Mouse (Mus musculus) naive thymus-derived CD4-positive, alpha-beta T cell, adult 2 months (primary cell): ENCODE data around the gene Daam1.

ENCODE experiments used
- DNase-seq: peaks from one replicate; pipeline ENCODE4 v3.0.0-alpha.2; 2011; ENCODE audit warnings: low read depth

Gene Daam1

DNA sequence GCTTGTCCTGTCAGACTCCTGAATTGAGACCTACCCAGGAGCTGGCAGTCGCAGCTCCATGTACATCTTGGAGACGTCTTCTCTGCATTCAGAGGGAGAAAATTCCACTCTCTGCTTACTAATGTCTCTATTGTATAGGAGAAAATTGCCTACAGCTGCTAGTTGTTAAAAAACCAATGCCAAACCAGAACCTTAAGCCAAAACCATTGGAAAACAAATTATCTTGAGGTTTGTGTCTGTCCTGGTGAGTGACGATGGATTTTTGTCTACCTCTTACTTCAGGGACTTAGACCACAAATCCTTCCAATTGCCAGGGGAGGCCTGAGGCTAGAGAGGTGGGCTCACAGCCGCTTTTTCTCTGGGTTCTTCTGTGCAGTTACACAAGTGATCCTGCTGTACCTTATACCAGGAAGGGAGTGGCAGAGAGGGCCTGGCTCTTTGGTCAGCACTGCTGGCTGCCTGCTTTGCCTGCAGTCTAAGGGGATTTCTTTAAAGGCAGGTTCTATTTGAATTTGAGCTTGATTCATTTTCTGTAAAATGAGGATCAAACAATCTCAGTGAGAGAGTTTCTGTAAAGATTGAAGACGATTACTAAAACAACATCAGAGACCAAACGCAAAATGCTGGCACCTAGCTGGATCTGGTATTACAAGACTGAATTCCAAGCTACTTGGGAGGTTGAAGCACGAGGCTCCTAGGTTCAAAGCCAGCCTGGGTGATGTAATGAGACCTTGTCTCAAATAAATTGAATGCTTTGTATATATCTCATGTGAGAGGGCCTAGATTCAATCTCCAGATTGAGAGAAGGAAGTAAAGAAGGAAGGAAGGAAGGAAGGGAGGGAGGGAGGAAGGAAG lies 68.0 kb downstream of the Daam1 start:
- DNase-seq = no peak

DNA sequence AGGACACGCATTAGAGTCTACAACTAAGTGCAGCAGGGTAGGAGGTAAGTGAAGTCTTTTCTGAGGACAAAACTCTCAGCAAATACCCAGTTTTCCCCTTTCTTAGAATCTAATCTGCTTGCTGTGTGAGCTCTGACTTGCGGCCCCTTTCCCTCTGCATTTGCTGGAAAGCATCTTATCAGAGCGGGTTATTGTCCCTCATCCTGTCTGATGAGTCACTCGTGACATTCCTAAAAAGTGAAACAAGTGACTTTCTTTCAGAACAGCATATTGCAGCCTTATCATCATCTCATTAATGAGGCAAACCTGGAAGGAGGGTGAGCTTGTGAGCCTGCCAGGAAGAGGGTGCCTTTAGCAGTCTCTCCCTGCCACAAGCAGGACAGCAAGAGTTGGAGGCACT lies 68.7 kb downstream of the Daam1 start:
- no peak for DNase-seq

GRCm38 (mm10) chr12:71901211-71901610 lies 70.3 kb downstream of the Daam1 start:
- no peak for DNase-seq

DNA sequence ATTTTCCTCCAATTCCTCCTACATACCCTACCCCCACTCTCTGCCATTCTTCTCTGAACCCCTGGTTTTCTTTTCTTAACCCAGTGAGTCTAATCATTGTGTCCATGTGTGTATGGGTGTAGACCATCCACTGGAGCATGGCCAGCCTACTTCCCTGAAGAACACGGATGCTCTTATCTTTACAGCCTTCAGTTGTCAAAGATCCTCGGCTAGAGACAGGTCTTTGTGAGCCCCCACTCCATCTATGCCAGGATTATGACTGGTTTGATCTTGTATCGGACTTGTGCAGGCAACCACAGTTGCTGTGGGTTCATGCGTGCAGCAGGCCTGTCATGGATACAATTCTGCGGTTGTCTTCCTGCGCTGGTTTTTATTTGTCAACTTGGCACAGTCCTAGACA lies 71.0 kb downstream of the Daam1 start:
- DNase-seq = no peak

GRCm38 (mm10) chr12:71902317-71902716 lies 71.4 kb downstream of the Daam1 start:
- no peak for DNase-seq

GRCm38 (mm10) chr12:71903218-71903617 lies 72.3 kb downstream of the Daam1 start:
- no peak for DNase-seq

DNA sequence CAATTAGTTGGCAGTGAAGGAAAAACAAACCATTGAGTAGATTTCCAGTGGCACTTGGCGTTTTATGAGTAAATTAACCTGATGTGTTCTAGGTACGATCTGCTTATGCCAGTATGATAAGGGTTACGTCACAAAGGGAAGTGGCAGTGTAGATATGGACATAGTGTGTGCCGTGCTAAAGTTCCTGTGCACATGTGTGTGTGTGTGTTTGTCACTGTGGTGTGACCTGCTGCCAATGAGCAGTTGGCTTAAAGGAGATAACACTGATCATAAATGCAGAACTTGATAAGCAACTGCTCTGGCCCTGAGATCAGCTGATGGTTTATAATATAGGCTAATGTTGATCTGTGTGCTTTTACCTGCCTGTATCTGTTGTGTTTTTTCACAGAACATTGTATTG lies 73.4 kb downstream of the Daam1 start:
- no peak for DNase-seq

DNA sequence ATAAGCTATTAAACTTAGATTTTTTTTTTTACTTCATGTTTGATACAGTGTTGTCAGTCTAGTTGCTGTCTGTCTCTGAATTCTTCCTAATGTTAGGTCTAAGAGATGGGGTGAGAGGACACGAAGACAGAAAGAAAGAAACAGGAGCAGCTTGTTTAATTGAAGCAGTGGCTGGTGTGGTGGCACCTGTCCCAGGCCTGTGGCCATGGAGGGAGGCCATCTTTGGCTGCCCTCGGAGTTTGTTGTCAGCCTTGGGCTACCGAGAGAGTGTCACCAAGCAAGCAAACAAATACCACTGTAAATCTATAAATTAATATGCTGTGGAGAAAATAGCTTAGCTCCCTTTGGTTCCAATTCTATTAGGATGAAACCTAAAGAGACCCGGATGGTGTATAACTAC lies 74.0 kb downstream of the Daam1 start:
- no peak for DNase-seq

DNA sequence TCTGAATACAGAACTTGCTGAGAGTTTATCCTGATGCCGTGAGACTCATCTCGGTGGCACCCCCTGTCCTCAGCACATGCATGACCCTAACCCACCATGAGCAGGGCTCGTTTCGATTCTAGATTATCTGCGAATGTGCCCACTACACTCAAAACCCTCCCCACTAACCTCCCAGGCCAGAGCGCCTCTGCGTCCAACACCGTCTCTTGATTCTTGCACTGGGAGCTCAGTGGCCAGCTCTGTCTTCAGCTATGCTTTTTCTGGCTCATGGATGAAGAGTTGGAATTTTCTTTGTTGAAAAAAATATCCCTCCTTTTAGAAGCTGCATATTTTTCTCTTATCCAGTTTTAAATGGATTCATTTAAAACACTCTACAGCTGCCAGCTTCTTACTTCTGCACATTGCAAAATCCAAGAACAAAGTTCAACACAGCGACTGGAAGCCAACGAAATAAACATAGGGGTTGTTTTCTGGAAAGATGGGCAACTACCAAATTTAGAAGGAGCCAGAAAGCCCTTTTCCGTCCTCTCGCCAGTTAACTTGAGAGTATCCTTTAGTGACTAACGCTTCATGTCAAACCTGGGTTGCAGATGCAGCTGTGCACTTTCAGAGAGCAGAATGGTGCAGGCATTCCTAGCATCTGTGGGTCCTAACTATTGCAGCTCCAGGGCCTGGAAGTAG lies 74.9 kb downstream of the Daam1 start:
- DNase-seq = no peak

DNA sequence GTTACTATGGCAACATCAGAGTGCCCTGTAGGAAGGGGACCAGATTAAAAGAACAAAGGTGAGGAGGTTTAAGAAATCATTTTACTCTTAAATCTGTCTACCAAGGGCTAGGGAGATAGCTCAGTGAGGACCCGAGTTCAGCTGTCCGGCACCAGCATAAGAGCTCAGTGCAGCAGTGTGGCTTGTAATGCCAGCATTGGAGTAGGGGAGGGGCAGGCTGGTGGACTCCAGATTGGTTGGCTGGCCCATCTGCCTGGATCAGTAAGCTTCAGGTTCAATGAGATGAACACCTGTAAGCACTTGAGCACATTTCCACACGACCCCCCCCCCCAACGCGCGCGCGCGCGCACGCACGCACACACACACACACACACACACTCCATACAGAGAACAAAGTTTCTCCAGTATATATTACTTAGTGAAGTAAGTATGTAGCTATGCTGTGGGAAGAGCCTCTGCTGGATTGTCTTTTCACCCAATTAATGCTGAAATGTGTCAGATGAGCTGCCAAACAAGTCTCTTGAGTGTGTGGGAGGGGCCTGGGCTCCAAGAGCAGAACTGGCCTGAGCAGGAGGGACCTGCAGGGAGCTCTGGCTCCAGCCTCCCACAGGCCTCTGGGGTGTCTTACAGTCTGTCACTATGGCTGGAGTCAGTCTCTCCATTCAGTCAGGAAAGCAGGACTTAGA lies 75.8 kb downstream of the Daam1 start:
- DNase-seq = no peak

DNA sequence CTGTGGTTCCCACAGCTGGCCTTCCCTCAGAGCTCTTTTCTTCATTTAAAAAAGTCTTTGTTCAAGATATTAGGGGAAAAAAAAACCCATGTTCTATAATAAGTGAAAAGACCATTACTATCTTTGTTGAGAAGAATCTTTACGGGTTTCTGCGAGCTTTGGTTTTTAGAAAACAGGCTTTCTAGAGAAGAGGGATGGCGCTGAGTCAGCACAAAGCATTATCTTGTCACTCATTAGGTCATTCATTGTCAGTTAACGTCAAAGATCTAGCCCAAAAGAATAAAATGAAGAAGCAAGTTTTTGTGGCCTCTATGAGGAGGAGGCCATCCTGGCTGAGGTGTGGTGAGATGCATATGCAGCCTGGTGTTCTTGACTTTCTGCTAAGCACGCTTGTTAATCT lies 78.1 kb downstream of the Daam1 start:
- no peak for DNase-seq

GRCm38 (mm10) chr12:71910246-71910645 lies 79.4 kb downstream of the Daam1 start:
- no peak for DNase-seq

- DNase-seq = no peak
These were observed 81.4 kb downstream of the Daam1 start for GRCm38 (mm10) chr12:71912262-71912661.

- no peak for DNase-seq
These were observed 88.3 kb downstream of the Daam1 start for GRCm38 (mm10) chr12:71919156-71919555.

- no peak for DNase-seq
These were observed 89.1 kb downstream of the Daam1 start for GRCm38 (mm10) chr12:71919962-71920361.

DNA sequence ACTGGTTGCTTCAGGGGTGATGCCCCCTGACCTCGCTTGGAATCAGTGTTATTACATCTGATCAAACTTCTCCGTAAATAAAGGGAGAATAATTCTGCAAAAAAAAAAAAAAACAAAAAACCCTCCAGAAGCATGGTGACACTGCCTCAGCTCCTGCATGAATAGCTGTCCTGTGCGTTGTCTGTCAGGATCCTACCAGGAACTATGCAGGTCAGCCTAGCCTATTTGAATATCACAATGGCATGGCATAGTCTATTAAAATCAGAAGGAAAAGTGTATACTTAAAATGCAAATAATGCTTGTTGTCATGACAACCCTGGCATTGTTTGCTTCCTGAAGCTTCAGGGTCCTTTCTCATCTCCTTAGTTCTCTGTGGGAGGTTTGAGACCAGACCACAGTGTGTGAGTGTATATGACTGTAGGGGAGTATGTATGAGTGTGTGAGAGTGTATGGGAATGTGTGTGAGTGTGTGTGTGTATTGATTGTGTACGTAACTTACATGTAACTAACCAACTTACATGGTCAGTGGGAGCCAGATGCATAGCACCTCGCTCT lies 92.0 kb downstream of the Daam1 start:
- DNase-seq = no peak

- DNase-seq = no peak
These were observed 94.2 kb downstream of the Daam1 start for GRCm38 (mm10) chr12:71924978-71925529.

GRCm38 (mm10) chr12:71925990-71926700 lies 95.3 kb downstream of the Daam1 start:
- DNase-seq = no peak

GRCm38 (mm10) chr12:71928092-71928491 lies 97.2 kb downstream of the Daam1 start:
- no peak for DNase-seq

- no peak for DNase-seq
These were observed 99.0 kb downstream of the Daam1 start for GRCm38 (mm10) chr12:71929876-71930275.
